Mouse (Mus musculus): Measurements from ENCODE around the gene Cdc6.
"Not testable (repeated sequence)": the region's sequence is repeated elsewhere in the genome, so short reads cannot be mapped to it uniquely, and the experiment has no call there.

The Cdc6 gene

DNA sequence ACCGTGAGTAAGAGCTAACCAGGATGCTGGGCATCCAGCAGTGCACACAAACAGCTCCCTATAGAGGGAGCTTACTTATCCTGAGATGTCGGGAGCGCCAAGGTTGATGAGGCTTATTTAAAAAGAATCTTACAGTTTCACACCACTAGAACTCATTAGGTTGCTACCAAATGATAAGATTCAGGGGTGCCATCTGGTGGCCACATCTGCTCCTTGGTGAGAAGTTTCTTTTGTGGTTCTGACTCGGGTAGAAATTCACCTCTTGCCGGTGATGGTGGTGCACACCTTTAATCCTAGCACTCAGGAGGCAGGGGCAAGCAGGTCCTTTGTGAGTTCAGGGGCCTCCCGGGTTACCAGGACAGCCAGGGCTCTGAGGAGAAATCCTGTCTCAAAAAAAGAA lies 2.1 kb downstream of the Cdc6 start:
- DNase-seq, result peak; percentile 81

DNA sequence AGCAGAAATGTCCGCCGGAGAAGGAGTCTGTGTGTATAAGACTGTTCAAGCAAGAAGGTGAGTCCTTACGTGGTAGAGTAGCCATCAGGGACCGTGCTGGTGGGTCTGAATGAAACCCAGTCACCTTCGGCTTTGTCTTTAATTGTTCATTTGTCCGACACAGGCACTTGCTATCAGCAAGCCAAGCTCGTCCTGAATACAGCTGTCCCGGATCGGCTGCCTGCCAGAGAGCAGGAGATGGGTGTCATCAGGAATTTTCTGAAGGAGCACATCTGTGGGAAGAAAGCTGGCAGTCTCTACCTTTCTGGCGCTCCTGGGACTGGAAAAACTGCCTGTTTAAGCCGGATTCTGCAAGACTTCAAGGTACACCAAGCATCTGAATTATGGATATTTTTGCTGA lies 2.8 kb downstream of the Cdc6 start:
- no peak for DNase-seq

DNA sequence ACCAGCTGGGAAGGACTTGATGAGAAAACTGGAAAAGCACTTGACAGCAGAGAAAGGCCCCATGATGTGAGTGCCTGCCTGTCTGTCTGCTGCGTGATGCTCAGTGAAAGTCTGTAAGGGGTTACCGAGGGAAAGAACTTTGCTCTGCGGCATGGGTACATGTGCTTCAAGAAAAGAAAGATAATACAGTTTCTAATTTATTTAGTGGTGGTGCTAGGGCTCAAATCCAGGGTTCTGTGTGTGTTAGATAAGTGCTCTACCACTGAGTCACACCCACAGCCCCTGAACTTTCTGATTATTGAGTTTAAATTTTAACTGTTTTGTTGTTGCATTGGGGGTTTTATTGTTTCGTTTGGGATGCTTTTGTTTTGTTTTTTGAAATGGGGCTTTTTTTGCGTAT lies 3.9 kb downstream of the Cdc6 start:
- DNase-seq, result peak; percentile 56

DNA sequence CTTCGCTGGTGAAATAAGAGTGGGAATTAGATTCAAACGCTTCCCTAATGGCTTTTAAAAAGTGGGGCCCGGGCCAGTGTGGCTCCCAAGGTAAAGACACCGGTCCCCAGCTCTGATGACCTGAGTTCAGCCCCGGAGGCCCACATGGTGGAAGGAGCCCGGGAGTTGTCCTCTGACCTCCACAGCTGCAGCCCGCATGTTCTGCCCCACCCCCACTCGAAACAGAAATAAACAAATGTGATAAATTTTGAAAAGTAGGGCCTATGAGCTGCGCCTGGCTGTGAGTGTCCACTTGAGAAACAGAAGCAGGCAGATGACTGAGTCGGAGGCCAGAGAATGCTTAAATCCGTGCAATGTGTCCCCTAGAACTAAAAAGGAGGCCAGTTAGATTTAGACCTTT lies 6.6 kb downstream of the Cdc6 start:
- DNase-seq, result no peak

DNA sequence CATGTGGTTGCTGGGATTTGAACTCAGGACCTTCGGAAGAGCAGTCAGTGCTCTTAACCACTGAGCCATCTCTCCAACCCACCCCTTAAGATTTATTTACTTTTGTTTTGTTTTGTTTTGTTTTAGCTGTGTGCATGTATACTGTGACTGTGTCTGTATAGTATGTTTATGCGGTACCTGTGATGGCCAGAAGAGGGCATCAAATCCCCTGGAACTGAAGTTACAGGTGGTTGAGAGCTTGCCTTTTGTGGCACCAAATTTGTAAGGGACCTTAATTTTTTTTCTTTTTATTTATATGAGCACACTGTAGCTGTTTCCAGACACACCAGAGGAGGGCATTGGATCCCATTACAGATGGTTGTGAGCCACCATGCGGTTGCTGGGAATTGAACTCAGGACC lies 8.8 kb downstream of the Cdc6 start:
- DNase-seq, result peak; percentile 50

DNA sequence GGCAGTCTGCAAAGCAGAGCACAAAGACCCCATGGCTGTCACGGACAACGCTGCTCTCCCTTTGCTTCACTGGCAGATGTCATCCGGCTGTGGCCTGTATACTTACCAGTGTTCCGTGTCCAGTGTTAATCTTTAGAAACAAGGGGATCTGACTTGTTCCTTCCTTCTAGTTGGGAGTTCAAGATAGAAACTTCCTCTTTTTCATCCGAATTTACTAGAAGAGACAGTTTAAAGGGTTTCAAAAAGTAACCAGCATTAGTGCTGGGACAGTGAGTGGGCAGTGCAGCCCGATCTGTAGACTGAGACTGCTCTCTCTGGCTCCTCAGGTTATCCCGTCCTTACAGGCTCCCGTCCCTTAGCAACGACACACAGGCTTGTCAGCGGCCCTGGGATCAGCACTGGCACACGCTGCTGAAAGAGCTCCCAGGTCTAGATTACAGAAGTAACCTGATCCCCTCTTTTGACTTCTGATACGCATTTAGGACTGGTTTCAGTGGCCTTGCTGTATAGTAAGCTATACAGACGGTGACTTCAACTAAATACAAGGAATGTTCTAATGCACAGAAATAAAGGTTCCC lies 9.9 kb downstream of the Cdc6 start:
- no peak for DNase-seq

DNA sequence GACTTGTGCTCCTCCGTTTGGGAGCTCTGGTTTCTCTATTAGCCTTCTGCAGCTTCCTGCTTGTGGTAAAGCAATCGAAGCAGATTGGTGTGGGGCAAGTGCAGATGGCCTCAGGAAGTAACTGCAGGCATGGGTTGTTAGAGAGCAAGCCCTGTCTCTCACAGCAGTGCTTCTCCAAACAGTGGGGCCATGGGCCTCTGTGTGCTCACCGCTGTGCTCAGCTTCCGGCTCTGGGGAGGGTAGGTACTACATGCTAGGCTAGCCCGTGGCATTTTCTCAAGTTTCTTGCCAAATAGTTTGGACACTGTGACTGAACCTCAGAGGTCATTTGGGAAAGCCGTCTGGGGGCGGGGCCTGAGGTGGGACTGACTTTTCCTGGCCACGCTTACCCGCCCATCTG lies 10.6 kb downstream of the Cdc6 start:
- DNase-seq, result peak; percentile 45

DNA sequence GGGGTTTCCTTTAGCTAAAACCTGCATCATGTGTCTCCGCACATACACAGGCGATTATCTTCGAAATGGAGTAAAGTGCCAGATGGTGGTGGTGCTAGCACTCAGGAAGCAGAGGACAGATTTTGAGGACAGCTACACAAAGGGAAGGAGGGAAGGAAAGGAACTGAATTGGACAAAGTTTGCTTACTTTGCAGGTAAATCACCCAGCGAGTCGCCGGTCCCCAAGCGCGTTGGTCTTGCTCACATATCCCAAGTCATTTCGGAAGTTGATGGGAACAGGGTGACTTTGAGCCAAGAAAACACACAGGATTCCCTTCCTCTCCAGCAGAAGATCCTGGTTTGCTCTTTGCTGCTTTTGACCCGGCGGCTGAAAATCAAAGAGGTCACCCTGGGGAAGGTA lies 11.4 kb downstream of the Cdc6 start:
- DNase-seq, result no peak

DNA sequence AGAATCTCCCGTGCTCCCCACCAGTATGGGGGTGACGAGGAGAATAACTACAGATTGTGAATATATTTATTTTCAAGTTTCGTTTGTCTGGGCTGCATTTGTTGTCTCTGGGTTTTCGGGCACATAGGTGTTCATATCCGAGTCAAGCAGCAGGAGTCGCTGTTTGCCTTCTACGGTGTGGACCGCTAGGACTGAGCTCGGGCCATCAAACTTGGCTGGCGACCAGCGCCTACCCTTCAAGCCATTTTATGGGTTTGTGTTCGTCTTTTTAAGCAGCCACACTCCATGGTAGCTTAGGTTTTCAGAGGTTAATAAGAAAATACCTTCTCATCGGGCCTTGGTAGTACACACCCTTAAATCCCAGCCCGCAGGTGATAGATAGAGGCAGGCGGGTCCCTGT lies 14.2 kb downstream of the Cdc6 start:
- DNase-seq, result not testable (repeated sequence)

DNA sequence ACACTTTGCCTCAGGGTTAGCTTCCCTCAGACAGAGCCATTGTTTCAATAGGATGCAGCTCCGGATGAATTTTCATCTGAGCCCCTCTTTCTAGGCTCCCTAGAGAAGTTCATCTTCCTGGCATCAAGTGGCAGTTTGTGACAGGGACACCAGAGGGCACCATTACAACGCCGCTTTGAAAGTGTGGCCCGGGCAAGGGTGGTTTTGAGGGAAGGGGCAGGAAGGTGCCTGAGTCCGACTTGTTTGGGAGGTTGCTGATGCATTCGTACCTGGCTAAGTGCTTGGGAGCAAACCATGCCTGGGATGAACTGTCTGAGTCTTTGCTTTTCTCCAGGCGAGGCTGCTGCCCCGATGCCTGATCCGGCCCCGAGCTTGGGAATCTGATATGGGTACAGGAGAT lies 14.7 kb downstream of the Cdc6 start:
- DNase-seq, result not testable (repeated sequence)

DNA sequence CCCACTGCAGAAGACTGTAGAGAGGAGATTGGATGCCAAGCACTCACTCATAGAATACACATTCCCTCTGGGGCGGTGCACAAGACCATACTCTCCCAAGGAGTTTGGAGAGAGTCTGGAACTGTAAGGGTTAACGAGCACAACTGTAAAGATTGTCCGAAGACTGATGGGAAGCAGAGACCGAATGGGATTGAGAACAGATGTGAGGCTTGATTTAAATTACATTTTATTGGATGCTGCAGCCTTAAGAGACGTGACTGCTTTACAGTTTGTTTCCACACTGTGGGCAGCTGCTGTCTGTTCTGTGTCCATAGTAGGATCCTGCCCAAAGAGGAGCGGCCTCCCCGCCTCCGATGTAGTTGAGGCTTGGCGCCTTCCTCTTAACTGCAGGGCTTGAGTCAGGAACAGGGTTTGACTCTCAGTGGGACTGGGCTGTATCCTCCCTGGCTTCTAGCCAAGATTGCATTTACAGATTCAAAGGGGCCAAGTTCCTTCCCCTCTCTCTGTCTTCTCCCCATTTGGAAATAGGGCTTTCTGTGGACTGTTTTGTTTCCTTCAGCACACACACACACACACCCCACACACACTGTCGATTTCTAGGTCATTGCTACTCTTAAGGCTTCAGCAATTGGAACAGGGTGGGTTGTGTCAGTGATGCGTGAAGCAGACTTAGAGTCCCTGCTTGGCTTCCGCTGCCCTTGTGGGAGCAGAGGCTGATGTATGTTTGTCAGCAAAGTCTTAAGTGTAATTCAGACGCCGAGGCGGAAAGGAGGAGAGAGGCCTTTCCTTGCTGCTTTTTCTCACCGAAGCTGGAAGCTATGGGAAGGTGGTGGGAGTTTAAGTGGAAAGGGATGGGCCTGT lies 15.5 kb downstream of the Cdc6 start:
- DNase-seq, result not testable (repeated sequence)

DNA sequence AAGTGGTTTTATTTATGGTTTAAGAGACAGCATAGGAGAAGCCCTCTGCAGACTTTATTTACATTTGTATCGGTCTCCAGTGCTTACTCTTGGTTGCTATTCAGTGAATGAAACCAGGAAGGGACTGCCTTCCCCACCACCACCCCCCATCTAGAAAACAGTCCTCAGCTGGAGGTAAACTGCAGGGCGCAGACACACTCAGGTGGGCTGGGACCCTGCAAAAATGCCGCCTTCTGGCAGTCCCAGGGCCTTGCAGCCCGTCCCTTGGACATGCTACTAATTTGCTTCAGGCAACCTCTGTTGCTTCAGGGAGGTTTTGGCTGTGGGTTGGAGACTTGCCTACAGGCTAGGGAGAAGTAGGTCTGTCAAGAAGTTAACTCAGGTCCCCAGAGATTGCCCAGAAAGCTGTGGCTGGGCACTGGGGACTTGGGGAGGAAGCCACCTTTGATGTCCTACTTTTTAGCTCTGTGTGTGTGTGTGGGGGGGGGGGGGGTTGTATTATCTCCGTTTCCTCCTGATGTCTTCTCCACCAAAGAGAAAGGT lies 17.1 kb downstream of the Cdc6 start:
- no peak for DNase-seq

DNA sequence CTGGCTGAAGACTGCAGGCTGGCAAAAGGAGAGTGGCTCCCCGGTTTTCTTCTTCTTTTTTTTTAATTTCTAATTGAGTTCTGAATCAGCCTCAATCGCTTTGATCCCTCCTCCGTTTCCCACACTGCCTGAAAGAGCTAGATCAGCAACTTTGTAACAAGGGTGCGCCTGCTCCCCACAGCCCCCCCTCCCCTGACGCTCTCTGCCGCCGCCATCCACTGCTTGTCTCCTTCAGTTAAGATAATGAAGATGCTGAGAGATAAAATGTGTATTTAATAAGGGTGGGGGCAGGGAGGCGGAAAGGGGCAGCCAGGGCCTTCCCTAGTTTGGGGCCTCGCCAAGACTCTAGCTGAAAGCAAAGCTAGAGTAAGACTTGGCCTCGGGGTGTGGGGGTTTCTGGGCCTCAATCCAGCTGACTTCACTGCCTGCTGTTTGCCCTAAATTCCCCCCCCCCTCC lies 17.7 kb downstream of the Cdc6 start:
- no peak for DNase-seq

DNA sequence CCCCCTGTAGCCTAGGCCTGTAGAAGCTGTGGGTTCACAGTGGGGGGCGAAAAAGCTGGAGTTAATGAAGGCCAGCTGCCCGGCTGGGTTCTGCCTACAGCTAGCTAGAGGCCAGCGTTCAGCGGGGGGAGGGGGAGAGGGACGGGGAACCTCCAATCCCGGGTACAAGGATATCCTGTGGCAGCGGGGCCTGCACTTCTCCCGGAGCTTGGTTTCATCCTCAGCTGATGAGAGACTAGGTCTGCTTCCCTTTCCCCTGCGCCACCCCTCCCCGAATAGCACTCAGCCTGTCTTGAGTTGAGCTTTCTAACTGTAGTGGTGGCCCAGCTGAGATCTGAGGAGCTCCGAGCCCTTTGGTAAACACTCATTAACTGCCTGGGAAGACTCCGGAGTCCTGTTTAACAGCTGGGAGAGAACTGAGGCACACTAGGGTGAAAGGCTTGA lies 18.3 kb downstream of the Cdc6 start:
- DNase-seq, result peak; percentile 57

DNA sequence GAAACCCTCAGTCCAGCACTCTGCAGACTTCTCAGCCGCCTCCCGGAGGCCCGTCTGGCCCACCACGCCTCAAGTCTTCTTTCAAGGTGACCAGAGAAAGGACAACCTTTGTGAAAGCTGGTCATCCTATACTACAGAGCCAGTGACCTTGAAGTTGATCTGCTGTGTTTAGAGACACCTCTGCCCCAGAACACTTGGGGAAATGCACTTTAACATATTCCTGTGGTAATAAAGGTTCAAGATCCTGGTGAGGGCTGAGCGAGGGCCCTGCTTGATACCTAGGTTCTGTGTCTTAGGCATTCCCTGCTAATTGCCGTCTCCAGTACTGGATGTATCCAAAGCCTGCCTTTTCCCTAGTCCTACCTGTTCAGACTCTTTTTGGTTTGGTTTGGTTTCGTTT lies 19.0 kb downstream of the Cdc6 start:
- no peak for DNase-seq

DNA sequence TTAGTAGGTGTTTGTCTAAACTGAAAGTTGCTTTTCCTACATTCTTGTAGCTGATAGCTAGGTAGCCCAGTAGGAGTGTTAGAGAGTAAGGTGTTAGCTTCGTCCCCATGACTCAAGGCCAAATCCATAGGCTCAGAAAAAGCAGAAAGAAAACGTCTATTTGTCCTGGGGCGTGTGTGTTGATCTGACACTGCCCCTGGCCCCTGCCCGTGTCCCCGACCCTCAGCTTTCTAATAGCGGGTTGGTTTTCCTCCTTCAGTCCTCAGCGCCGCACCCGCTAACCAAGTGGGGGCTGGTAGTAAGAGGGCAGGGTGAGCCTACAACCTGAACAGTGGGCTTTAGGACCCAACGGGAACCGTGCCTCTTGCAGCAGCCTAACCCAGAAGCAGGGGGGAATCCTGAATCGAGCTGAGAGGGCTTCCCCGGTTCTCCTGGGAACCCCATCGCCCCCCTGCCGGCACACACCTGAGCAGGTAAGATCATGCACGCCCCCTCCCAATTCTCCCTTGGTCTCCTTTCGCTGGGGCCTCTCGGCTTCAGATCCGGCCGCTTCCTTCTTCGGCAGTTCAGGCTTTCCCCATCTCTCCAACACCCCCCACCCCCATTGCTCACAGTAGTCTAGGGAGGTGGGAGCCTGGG lies 20.0 kb downstream of the Cdc6 start, which contains the start of gene Rara:
TSS of gene Rara (plus strand) at position 381 of the 639 bp plus-strand sequence.
- no peak for DNase-seq

DNA sequence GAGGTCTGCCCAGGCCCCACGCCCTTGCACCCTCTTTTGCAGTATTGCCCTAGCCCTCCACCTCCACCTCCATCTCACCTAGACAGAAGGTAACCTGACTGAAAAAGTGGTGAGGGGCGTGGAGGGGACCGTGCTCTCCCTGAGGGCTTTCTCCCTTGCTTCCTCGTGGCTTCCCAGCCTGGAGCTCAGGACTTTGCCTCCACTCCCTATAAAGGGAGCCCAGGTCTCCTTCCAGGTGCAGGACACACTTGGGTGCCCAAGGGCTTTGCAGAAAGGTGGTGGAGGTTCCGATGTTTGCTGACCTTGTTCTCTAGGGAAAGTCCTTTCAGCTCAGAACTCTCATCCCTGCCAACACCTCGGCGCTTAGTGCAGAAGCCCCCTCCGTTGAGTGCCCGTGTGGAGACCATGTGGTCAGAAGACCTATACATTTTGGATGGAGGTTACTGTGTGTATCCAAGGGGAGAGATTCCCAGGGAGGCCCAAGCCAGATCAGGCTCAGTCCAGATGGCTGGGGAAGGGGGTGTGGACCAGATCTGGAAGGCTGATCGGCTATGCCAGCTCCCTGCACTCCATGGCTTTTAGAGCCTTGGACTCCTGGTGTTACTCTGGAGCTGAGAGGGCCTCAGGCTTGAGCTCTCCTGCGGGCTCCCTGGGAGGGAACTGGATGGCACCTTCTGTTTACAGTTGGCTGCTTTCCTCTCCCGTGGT lies 20.7 kb downstream of the Cdc6 start:
- DNase-seq, result no peak

DNA sequence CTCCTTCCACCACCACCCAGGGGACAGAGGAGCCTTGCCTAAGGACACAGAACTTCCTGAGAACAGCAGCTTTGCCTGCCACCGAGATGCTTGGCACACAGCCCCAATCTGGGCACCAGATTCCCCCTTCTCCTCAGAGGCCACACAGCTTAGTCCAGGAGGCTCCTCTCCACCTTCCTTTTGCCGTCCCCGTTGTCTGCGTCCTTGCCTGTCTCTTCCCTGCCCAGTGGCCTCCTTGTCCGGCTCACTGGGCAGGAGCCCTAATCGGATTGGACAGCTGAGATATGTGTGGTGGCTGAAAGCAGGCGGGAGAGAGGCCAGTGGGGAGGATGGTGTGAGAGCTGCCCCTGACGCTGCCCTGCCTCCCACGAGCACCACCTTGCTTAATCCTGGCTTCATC lies 21.9 kb downstream of the Cdc6 start:
- no peak for DNase-seq

DNA sequence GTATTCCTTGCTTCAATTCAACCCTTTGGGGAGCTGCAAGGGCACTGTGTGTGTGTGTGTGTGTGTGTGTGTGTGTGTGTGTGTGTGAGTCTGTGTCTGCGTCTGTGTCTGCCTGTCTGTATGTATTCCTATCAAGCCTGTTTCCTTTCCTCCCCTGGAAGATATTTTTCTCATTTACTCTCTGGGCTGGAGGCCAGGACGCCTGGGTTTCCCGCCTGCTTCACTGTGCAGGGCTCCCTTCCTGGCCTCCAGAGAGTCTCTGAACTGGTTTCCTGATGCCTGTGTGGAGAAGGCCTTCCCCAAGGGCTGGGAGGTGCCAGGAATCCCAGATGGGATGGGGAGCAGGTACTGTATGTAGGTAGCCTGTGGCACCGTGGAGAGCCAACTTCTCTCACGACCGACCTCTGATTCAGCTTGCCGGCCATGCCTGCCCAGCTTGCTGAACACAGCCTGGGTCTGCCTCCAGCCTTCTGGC lies 22.6 kb downstream of the Cdc6 start:
- no peak for DNase-seq

DNA sequence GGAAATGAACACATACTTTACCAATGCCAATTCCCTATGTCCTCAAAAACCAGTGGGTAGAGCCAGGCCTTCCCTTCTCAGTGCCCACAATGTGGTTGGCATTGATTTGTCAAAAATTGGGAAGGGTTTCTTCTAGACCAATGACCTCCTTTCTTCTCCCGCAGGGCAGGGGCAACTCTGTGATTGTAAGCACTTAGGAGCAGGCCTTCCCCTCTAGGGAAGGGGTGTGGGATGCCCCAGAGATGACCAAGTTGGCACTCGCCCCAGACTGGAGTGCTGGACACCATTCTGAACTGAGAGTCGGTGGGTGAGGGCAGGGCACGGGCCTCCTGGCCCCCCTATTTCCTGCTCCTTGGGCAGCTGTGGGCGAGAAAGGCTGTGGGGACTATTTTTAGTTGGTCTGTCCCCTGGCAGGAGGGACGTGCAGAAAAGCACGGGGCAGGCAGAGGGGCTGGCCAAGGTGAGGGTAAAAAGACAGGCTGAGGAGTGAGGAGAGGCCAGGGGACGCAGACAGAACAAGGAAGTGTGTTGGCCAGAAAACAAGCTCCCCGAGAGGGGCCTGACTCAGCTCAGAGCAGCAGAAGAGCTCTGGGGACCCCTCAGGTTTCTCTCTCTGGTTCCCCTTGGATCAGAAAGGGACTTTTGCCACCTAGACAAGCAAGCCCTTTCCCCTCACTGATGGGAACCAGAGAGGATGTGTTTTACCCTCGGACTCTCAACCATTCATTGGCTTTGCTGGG lies 23.3 kb downstream of the Cdc6 start:
- DNase-seq, result no peak

DNA sequence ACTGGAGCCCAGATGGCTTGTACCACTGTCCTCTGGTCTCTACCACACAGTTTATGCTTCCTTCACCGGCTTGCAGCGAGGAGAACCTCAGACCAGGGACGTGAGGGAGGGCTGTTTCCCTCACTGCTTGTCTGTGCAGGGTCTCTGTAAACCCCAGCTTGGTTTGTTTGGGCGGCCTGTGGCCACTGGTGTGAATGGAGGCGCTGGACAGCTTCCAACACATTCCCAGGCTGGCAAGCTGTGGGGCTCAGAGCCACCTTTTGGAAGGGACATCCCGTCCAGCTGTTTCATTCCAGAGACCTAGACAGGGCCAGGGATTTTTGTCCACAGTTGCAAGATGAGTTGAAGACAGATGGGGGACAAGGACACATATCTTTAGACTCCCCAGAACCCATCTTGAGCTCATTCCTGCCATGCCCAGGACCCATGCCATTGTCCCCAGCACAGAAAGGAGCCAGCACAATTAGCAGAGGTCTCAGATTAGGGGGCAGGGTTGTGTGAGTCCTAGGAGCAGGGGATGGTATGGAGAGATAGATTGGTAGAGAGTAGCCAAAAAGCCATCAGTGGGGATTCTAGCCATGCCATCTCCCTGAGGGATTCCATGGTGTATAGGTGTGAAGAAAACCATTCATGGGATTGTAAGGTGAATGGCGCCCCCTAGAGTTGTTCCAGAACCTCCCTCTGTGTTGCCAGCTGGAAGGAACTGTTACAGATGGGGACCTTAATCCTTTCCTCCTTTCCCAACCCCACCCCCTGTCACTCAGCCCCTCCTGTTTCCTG lies 24.1 kb downstream of the Cdc6 start:
- DNase-seq, result no peak

All from liver (tissue).